Mouse (Mus musculus) heart, embryonic 14.5 days (tissue): ENCODE results near the gene Olfr725. TPM values are rescaled to one million over a fixed set of nuclear protein-coding genes. Genes with fewer than 3 reads are reported as not detected.

Source experiments
- ATAC-seq: fragments of 200-750 bp; cut with Nextera tagmentation; 2 replicates; pipeline ENCODE4 v1.8.0; 2017; ENCODE audit warnings: low read depth, moderate TSS enrichment; ENCODE audit not compliant: insufficient number of reproducible peaks, insufficient read depth, low FRiP score
- H3K27ac ChIP-seq, 2 experiments: fragments of 200-500 bp in 1 of 2; fragments of 300-500 bp in 1 of 2; sonication (generic) in 1 of 2; replicated peaks in 1 of 2; 2 replicates each; pipeline ENCODE4 v1.5.1; 2012 to 2014; ENCODE audit warnings: low read depth in 2 of 2, low read length in 2 of 2, control low read depth in 1 of 2, mild to moderate bottlenecking in 1 of 2, mixed read lengths in 1 of 2; ENCODE audit not compliant: control insufficient read depth in 1 of 2, insufficient read depth in 1 of 2
- H3K27me3 ChIP-seq: fragments of 300-500 bp; sonication (generic); 2 replicates; pipeline ENCODE4 v1.6.1; 2014; ENCODE audit warnings: mild to moderate bottlenecking, low read length, control low read depth; ENCODE audit not compliant: control insufficient read depth, insufficient read depth
- H3K36me3 ChIP-seq: fragments of 300-500 bp; sonication (generic); 2 replicates; pipeline ENCODE4 v1.6.1; 2014; ENCODE audit warnings: mild to moderate bottlenecking, control low read depth, low read length, mixed read lengths; ENCODE audit not compliant: control insufficient read depth, insufficient read depth
- H3K4me1 ChIP-seq, 2 experiments: fragments of 200-500 bp in 1 of 2; fragments of 300-500 bp in 1 of 2; sonication (generic) in 1 of 2; 2 replicates each; pipeline ENCODE4 v1.6.1; 2012 to 2014; ENCODE audit warnings: low read length in 2 of 2, control low read depth in 1 of 2, mixed read lengths in 1 of 2; ENCODE audit not compliant: control insufficient read depth in 2 of 2, insufficient read depth in 2 of 2
- H3K4me2 ChIP-seq: fragments of 300-500 bp; sonication (generic); 2 replicates; pipeline ENCODE4 v1.6.1; 2014; ENCODE audit warnings: mild to moderate bottlenecking, low read length
- H3K4me3 ChIP-seq, 2 experiments: fragments of 200-500 bp in 1 of 2; fragments of 300-500 bp in 1 of 2; sonication (generic) in 1 of 2; 2 replicates each; pipeline ENCODE4 v1.5.1; 2012 to 2014; ENCODE audit warnings: low read length in 2 of 2, mild to moderate bottlenecking in 2 of 2, control low read depth in 1 of 2, low read depth in 1 of 2, moderate library complexity in 1 of 2; ENCODE audit not compliant: control insufficient read depth in 1 of 2, insufficient read depth in 1 of 2
- H3K9ac ChIP-seq: fragments of 300-500 bp; sonication (generic); 2 replicates; pipeline ENCODE4 v1.6.1; 2014; ENCODE audit warnings: mild to moderate bottlenecking, low read length
- H3K9me3 ChIP-seq: fragments of 300-500 bp; sonication (generic); 2 replicates; pipeline ENCODE4 v1.6.1; 2016; ENCODE audit warnings: low read length, control low read depth; ENCODE audit not compliant: control insufficient read depth
- WGBS: fragments of 180-500 bp; shearing (Covaris S2); extraction: QIAGEN DNeasy Blood & Tissue Kit; methylation state at CpG from one replicate; pipeline ENCODE4 v1.1.7; 2014; 5-methylcytosine and 5-hydroxymethylcytosine counted together
- polyA plus RNA-seq: library from polyadenylated mRNA; unstranded; fragments of >200 nt; fragmentation: Nextera tagmentation; extraction: Ambion mirVana; gene quantifications from 2 replicates; pipeline ENCODE4 v1.2.1, GENCODE M21; 2014

The Olfr725 gene
- polyA plus RNA-seq: not detected in 2 replicates

DNA sequence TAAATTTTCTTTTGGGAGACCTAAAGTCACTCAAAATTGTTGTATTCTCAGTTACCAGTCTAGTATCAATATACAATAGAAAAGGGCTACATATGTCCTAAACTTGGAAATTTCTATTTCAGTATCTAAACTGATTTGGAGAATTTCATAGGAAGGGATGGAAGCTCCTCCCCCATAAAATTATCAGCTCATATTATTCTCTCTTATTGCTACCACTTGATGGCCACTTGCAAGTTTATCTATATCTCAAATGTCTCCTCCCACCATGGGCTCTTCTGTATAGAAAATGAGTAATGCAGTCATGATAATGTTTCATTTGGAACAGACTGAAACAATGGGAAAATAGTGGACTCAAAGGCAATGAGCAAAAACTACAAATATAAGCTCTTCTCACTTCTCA is at the start of gene Olfr725:
Gene Olfr725, minus strand, starts transcription at position 101 of the 400 bp plus-strand sequence.
- H3K27ac ChIP-seq: no peak within 1 kb of the TSS
- H3K27me3 ChIP-seq: no peaks in the 10 kb centered on the region
- no peak within 1 kb of the TSS for H3K4me3 ChIP-seq
- H3K4me1 ChIP-seq: no peaks in the 10 kb centered on the region
- no peak within 1 kb of the TSS for H3K9ac ChIP-seq
- no peaks in the 10 kb centered on the region for H3K36me3 ChIP-seq
- H3K9me3 ChIP-seq: no peaks in the 10 kb centered on the region; the same call in 1 of the 2 replicates
- no peak within 1 kb of the TSS for H3K4me2 ChIP-seq
- ATAC-seq: no peak

- H3K9ac ChIP-seq: peak overlapping the region; percentile 77; the same call in 1 of the 2 replicates
- H3K36me3 ChIP-seq: no peaks in the 10 kb centered on the region
- 0% methylated on average over 4 of the region's 4 CpGs for WGBS
- H3K9me3 ChIP-seq: no peaks in the 10 kb centered on the region
- peak overlapping the region in 1 of 2 experiments; percentile 88; a peak in 2 of 4 replicates for H3K27ac ChIP-seq
- H3K4me3 ChIP-seq: peak overlapping the region; percentile 76 to 80
- H3K27me3 ChIP-seq: no peaks in the 10 kb centered on the region
- H3K4me1 ChIP-seq: peaks cover 0 to 3% of the 10 kb centered on the region in 2 experiments; a peak in 2 of 4 replicates
- peak overlapping the region; percentile 92 for H3K4me2 ChIP-seq
- no peak; the same call in 1 of the 2 replicates for ATAC-seq
Observed at GRCm38 (mm10) chr14:50062733-50063104, 22.5 kb upstream of the Olfr725 start.

DNA sequence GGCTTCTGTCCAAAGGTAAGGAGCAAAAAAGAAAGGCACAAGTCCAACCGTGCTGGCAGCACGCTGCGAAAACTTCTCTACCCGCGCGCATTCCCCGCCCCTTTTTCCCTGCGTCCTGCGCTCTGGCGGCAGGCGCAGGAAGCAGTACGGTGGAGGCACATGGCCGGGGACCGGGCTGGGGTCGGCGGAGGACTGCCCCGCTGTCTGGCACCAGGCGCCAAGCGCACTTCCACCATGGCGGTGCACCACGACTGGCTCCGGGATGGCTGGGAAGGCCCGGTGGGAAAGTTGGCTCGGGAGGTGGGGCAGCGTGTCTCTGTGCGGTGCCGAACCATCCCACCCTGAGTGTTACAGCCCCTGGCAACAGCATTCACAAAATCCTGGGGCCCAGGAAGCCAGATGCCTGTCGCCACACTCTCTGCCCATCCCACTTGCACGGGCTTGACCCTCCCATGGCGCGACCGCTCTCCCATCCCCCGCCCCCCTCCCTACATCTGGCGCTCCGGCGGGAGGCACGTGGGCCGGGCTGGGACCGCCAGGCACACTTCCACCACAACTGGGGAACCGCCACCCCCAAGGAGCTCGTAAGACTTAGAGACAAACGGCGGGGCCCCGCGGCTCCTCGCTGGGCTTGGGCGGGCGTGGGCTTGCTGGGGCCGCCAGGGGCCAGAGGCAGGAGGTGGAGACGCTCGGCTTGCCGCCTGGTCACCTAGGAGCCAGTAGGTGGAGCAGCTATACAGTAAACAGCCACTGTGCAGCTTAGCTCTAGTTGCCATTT is 22.0 kb upstream of the Olfr725 start:
- Histone ChIP-seq H3K27ac (peak overlapping the region; percentile 63 to 88), H3K36me3 (no peaks in the 10 kb centered on the region), H3K4me3 (peak overlapping the region; percentile 76 to 80), H3K9me3 (no peaks in the 10 kb centered on the region), H3K9ac (peak overlapping the region; percentile 77), H3K27me3 (no peaks in the 10 kb centered on the region), H3K4me2 (peak overlapping the region; percentile 92), H3K4me1 (peaks cover 0 to 3% of the 10 kb centered on the region in 2 experiments; a peak in 2 of 4 replicates)
- WGBS: 1% methylated on average over 52 of the region's 52 CpGs
- peak; percentile 89 for ATAC-seq

GRCm38 (mm10) chr14:50061590-50061954 is 21.4 kb upstream of the Olfr725 start:
- Histone ChIP-seq H3K4me3 (peak overlapping the region; percentile 76 to 80), H3K4me2 (peak overlapping the region; percentile 92), H3K9ac (peak overlapping the region; percentile 77), H3K27ac (peak overlapping the region; percentile 63 to 88), H3K9me3 (no peaks in the 10 kb centered on the region), H3K27me3 (no peaks in the 10 kb centered on the region), H3K36me3 (no peaks in the 10 kb centered on the region), H3K4me1 (peaks cover 0 to 3% of the 10 kb centered on the region in 2 experiments; a peak in 2 of 4 replicates)
- under 1% methylated on average over 13 of the region's 13 CpGs for WGBS
- ATAC-seq: no peak

GRCm38 (mm10) chr14:50061179-50061578 is 21.0 kb upstream of the Olfr725 start:
- ATAC-seq: no peak
- Histone ChIP-seq H3K4me3 (peak overlapping the region; percentile 76 to 80), H3K36me3 (no peaks in the 10 kb centered on the region), H3K9me3 (no peaks in the 10 kb centered on the region), H3K4me2 (peak overlapping the region; percentile 92), H3K27ac (no peak overlapping the region), H3K4me1 (peaks cover 0 to 3% of the 10 kb centered on the region in 2 experiments; a peak in 2 of 4 replicates), H3K27me3 (no peaks in the 10 kb centered on the region), H3K9ac (peak overlapping the region; percentile 77)
- WGBS: 20% methylated on average over 11 of the region's 11 CpGs

DNA sequence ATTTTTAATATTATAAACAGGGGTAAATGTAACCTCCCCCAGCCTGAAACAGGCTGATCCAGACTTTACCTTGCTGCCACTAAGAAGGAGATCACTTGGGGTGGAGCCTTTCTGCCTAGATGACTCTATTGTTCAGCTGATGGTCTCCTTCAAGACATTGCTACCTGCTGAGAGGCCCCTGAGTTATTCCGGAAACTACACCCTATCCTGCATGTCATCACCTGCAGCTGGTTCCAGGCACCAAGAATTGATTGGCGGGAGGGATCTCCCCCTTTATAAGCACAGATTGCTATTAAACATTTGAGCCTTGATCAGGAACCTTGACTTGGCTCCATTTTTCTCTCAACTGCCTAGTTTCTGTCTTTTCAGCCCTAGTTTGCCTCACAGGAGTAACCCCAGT is 8.1 kb downstream of the Olfr725 start:
- H3K4me3 ChIP-seq: no peak overlapping the region
- H3K27me3 ChIP-seq: no peaks in the 10 kb centered on the region
- H3K4me1 ChIP-seq: no peaks in the 10 kb centered on the region
- no peak overlapping the region for H3K4me2 ChIP-seq
- no peak overlapping the region for H3K9ac ChIP-seq
- no peaks in the 10 kb centered on the region for H3K9me3 ChIP-seq
- H3K36me3 ChIP-seq: no peaks in the 10 kb centered on the region
- ATAC-seq: no peak
- H3K27ac ChIP-seq: no peak overlapping the region
- 77% methylated on average over 2 of the region's 2 CpGs for WGBS

DNA sequence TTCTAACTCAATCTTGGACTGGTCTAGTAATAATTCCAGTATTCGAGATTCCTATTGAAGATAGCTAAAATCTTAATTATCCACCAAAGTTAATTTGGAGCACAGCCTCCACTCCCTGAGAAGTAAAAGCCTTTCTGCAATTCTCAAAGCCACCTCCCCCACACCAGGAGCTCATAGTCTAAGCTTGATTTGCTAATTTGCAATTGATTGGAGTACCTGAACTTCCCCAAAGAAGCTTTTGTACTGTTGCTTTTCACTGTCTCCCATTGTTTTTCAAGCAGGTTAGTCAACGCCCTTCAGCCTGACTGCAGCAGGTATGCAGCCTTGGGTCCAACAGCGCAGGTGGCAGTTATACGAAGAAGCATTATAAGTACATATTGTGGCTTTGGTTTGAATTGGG is 8.8 kb downstream of the Olfr725 start:
- 79% methylated on average over 4 of the region's 4 CpGs for WGBS
- Histone ChIP-seq H3K27me3 (no peaks in the 10 kb centered on the region), H3K27ac (no peak overlapping the region), H3K36me3 (no peaks in the 10 kb centered on the region), H3K4me1 (no peaks in the 10 kb centered on the region), H3K9me3 (no peaks in the 10 kb centered on the region), H3K4me2 (no peak overlapping the region), H3K4me3 (no peak overlapping the region), H3K9ac (no peak overlapping the region)
- ATAC-seq: no peak
